In the genomic region with DNA sequence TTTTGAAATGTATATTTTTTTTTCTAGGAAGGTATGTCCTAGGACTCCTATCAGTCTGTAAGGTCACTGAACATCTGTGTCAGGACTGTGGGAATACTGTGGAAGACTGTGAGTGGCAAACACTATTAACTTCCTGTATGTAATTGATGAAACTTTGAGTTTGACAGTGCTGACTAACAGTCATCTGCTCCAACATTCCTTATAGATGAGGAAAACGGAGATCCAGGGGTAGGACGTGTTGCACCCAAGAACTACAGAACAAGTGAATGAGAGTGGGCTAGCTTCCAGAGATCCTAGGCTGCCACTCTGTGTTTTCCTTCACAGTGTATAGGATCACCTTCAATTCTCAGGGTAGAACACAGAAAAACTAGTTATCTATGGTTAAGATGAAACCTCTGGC, we compare ENCODE assay signal across 26 mouse cellular contexts. TPM values are rescaled to one million over a fixed set of nuclear protein-coding genes. Genes with fewer than 3 reads are reported as not detected.
DNase-seq lines count a peak whose midpoint lies in the region; ATAC-seq and TF ChIP-seq lines count a peak whose summit lies in the region.
"Had no signal": no experiment of that assay in that cellular context is flagged by ENCODE, and none has a peak within 500 bp of the region (broad histone marks: within the 10 kb centered on the region; RNA-seq: fewer than 3 reads in every experiment).

No protein-coding gene starts in this region.

- no peaks in the 10 kb centered on the region for H3K4me1 ChIP-seq in forebrain, postnatal 0 days (ENCODE audit: insufficient read depth)

- no peak overlapping the region for H3K4me3 ChIP-seq in forebrain, postnatal 0 days (ENCODE audit: low read depth, low read length)

- DNase-seq in heart, adult 11 months = peak; percentile 9
- DNase-seq in heart, adult 8-10 months (ENCODE audit: low spot score) = no peak
- DNase-seq in 3T3-L1 (ENCODE audit: low read depth, low spot score) (peak; percentile 59), NIH3T3 (ENCODE audit: low read depth) (peak; percentile 61)
- no peak for DNase-seq in forebrain, postnatal 0 days
- no peak for DNase-seq in gastrocnemius, postnatal 36 days
- DNase-seq: adrenal gland, adult 2 months; adrenal gland, adult 8-10 months; adrenal gland, postnatal 10 days; adrenal gland, postnatal 14 days; adrenal gland, postnatal 25 days; adrenal gland, postnatal 36 days; B cell, adult 2 months; cerebellum, adult 11 months; cerebellum, adult 11-12 months; cerebellum, adult 18-20 months; cerebellum, adult 2 months; cerebellum, adult 8-10 months had no signal

- ATAC-seq in forebrain, postnatal 0 days = no peak
- ATAC-seq: activated CD4-positive, CD25-positive, alpha-beta regulatory T cell, adult 4 months; CD4-positive, CD25-positive, alpha-beta regulatory T cell, adult 4 months; Patski had no signal

- H3K9ac ChIP-seq in forebrain, postnatal 0 days = no peak overlapping the region

- WGBS in forebrain, postnatal 0 days = 86% methylated on average over 2 of the region's 2 CpGs

- intact Hi-C loops in gastrocnemius, postnatal 36 days (cut with DNase I) = no loop called here

- H3K27ac ChIP-seq in forebrain, postnatal 0 days (ENCODE audit: low read depth, low read length) = no peak overlapping the region

- no peaks in the 10 kb centered on the region for H3K36me3 ChIP-seq in forebrain, postnatal 0 days (ENCODE audit: insufficient read depth)

- H3K27me3 ChIP-seq in forebrain, postnatal 0 days (ENCODE audit: insufficient read depth, low read length) = no peaks in the 10 kb centered on the region
- H3K27me3 ChIP-seq: CH12.LX, Patski had no signal

- TF ChIP-seq CTCF in forebrain, postnatal 0 days (IDR thresholded peaks at IDR 0.05; ENCODE audit: low read depth) = no peak

- no peak overlapping the region for H3K4me2 ChIP-seq in forebrain, postnatal 0 days (ENCODE audit: low read depth)

- H3K9me3 ChIP-seq in forebrain, postnatal 0 days (ENCODE audit: low read length) = no peaks in the 10 kb centered on the region
- H3K9me3 ChIP-seq: G1E had no signal

RNA-seq across cellular contexts. Expression of a gene that starts 3.1 kb away (rescaled TPM):
- total RNA-seq in heart, adult 8-10 months (2022) = 10 to 100 TPM; 36.4 to 44.5 (median 39.8) TPM
- total RNA-seq in forebrain, postnatal 0 days (2014; rRNA removed) = 81.8 and 98.9 TPM in 2 replicates
- 38.6 and 44.9 TPM in 2 replicates for polyA plus RNA-seq in forebrain, postnatal 0 days (2015; fragmentation: Nextera tagmentation; extraction: Ambion mirVana)
- 10 to 100 TPM; 17.6 to 20.4 TPM for total RNA-seq in gastrocnemius, postnatal 36 days (2021)

RNA-seq across cellular contexts. Expression of a gene that starts 15.7 kb away (rescaled TPM):
- 10 to 100 TPM; 10.4 to 16.8 (median 13.0) TPM for total RNA-seq in heart, adult 8-10 months (2022)
- total RNA-seq in forebrain, postnatal 0 days (2014; rRNA removed) = 8.4 and 12.3 TPM in 2 replicates
- 5.8 and 6.6 TPM in 2 replicates for polyA plus RNA-seq in forebrain, postnatal 0 days (2015; fragmentation: Nextera tagmentation; extraction: Ambion mirVana)
- total RNA-seq in gastrocnemius, postnatal 36 days (2021) = 1 to 10 TPM; 4.5 to 8.0 TPM
- total RNA-seq: CH12.LX, ES-E14, MEL had no signal
- polyA plus RNA-seq: activated CD4-positive, CD25-positive, alpha-beta regulatory T cell, adult 4 months; C2C12; CD4-positive, CD25-positive, alpha-beta regulatory T cell, adult 4 months; G1E; Patski had no signal

Comparison
In these comparisons a context has a peak if more than half of its experiments do, and no peak if none do; other contexts are left out.
1. DNase-seq: peak in heart, adult 11 months (single experiment), 3T3-L1 (single experiment) and NIH3T3 (single experiment); none in heart, adult 8-10 months (single experiment), forebrain, postnatal 0 days (single experiment) and gastrocnemius, postnatal 36 days (0 of 2).